Mouse (Mus musculus) layer of hippocampus, adult 8-10 months (tissue): ENCODE data around the gene Cfap43. TPM values are rescaled to one million over a fixed set of nuclear protein-coding genes. Genes with fewer than 3 reads are reported as not detected.

ENCODE experiments used
- DNase-seq, 2 experiments: peaks; one replicate each; pipeline ENCODE4 v3.0.0; 2022; ENCODE audit warnings: low spot score in 2 of 2
- total RNA-seq, 4 experiments: library from RNA; stranded (reverse); gene quantifications; 2 replicates each; pipeline ENCODE4 v1.2.4; 2022

The Cfap43 gene
- total RNA-seq, 4 experiments from 2014 or later = 0.77 to 2.8 (median 1.7) TPM

- peak; percentile 72 to 88 for DNase-seq
Measured at GRCm38 (mm10) chr19:47795009-47795728, 123.9 kb downstream of the Cfap43 start.

GRCm38 (mm10) chr19:47794331-47794730 is 124.8 kb downstream of the Cfap43 start:
- DNase-seq = no peak

DNA sequence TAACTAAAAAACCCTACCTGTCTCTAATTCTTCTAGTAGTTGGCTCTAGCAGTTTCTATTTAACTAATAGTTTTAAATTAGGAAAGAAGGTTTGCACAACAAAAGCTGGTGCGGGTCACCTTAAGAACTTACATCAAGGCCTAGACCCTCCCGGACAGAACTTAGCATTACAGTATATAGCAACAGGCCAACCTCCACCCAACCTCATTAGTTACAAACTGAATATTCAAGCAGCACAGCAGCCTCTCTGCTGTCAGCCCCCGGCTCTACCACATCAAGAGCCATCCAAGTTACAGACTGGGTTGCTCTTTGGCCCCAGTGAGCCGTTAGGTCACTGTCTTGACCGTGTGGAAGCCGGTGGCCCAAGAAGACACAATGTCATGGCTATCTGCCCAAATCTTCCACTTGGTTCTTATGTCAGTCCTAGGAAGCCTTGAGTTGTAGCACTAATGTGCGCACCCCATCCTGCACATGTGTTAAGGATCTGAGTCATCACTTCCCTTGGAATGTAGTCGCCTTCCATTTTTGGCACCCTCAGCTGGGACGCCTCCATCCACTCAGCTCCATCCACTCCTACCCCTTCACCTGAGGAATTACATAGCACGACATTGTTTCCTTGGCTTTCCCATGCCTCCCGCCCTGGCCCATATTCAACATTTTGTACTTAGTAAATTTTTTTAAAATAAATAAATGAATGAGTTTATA is 128.6 kb downstream of the Cfap43 start:
- DNase-seq = no peak

- DNase-seq = no peak
Measured at GRCm38 (mm10) chr19:47783898-47784297, 135.2 kb downstream of the Cfap43 start.

DNA sequence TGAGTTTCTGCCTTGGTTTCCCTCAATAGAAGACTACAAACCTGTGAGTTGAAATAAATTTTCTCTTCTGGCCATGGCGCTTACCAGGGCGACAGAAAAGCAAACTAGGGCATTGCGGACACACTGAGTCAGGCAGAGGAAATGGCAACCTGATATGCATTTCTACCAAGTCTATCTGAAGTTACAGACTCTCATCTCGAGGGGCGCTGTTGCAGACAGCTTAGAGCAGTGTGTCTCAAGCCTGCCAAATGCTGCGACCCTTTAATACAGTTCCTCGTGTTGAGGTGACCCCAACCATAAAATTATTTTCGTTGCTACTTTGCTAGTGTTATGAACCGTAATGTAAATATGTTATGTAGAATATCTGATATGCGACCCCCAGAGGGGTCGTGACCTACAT is 138.1 kb downstream of the Cfap43 start:
- DNase-seq = no peak

DNA sequence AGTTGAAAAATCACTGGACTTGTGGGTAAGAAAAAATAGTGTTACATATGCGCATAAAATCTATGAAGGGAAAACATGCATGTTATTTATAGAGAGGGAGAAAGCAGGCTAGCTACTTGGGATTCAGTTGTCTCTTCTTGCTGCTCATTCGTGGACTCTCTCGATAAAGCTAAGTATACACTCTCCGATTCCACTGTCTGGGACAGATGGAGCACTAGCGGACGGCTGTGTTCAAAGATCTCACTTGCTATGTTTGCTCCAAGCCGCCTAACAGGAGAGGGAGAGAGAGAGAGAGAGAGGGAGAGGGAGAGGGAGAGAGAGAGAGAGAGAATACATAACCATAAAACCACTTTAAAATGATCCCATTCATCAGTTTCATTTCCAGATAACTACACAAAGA is 138.9 kb downstream of the Cfap43 start:
- no peak for DNase-seq

GRCm38 (mm10) chr19:47777847-47778246 is 141.2 kb downstream of the Cfap43 start:
- no peak for DNase-seq

- DNase-seq = no peak
Measured at GRCm38 (mm10) chr19:47755625-47756024, 163.5 kb downstream of the Cfap43 start.

GRCm38 (mm10) chr19:47754931-47755330 is 164.2 kb downstream of the Cfap43 start:
- DNase-seq = no peak

DNA sequence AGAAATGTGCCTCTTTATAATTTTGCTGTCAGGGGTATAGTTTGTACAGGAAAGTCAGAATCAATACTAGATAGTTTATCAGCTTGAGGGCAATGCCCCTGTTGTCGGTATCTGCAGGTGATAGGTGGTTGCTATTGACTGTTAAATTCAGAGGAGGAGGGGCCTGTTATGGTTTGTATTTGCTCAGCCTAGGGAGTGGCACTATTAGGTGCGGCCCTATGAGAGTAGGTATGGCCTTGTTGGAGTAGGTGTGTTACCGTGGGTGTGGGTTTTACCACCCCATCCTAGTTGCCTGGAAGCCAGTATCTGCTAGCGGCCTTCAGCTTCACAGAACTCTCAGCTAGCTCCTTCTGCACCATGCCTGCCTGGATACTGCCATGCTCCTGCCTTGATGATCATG is 165.2 kb downstream of the Cfap43 start:
- DNase-seq = no peak

DNA sequence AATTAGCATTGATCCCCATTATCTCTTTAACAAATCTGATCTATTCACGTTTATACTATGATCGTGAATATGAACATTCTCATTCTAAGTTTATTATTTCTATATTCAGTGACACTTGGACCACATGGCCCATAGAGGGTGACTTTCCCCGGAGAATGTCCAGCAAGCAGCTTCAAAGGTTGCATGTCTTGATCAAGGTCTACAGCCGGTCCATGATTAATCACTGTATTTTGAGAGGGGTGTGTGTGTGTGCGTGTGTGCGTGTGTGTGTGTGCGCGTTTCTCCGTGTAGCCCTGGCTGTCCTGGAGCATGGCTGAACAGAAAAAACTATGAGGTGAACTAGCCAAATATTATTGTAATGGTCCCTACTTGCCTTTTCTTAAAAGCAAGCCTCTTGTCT is 166.6 kb downstream of the Cfap43 start:
- DNase-seq = no peak

- DNase-seq = no peak
Measured at GRCm38 (mm10) chr19:47750391-47750790, 168.7 kb downstream of the Cfap43 start.

DNA sequence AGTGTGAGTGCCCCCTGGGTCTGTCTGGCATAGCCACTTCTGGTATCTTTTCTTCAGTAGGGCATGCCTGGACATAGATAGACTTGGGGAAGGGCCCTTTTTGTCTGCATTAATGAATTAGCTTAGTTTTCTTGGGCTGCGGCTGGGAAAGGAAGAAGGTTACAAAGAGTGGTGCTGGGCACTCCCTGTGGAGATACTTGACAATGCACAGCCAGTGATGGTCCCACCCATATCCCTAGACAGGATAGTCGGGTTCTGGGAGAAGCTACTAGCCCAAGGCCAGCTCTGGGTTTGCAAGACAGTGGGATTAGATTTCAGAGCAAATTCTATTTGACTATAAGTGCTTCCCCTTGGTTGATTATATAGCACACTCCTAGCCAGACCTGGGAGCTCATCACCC is 170.1 kb downstream of the Cfap43 start:
- DNase-seq = no peak

- peak; percentile 16 to 25 for DNase-seq
Measured at GRCm38 (mm10) chr19:47747072-47747471, 172.0 kb downstream of the Cfap43 start.

DNA sequence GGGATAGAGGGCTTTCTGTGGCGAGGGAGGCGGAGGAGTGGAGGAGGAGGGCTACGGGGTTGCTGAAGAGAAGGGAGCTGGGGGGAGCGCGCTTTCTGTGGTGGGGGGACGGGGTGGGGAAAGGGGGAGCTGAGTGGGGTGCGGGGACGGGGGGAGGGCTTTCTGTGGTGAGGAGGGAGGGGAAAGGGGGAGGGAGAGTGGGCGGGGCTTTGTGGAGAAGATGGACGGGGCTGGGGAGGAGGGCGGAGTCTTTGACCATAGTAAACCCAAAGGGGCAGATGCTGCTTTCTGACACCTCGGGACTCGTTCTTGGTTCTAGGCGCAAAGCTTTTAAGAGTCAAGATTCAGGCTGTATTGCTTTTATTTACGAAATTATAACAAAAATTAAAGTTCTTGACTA is 187.2 kb downstream of the Cfap43 start:
- peak in 1 of 2 experiments; percentile 15 for DNase-seq

- peak; percentile 98 to 99 for DNase-seq
Measured at GRCm38 (mm10) chr19:47731071-47731881, 187.8 kb downstream of the Cfap43 start, which contains the start of gene Sfr1. Sfr1 (plus strand) TSS chr19:47731682.

- peak; percentile 49 to 61 for DNase-seq
Measured at GRCm38 (mm10) chr19:47730691-47731070, 188.4 kb downstream of the Cfap43 start.

GRCm38 (mm10) chr19:47725643-47726140 is 193.4 kb downstream of the Cfap43 start:
- no peak for DNase-seq

DNA sequence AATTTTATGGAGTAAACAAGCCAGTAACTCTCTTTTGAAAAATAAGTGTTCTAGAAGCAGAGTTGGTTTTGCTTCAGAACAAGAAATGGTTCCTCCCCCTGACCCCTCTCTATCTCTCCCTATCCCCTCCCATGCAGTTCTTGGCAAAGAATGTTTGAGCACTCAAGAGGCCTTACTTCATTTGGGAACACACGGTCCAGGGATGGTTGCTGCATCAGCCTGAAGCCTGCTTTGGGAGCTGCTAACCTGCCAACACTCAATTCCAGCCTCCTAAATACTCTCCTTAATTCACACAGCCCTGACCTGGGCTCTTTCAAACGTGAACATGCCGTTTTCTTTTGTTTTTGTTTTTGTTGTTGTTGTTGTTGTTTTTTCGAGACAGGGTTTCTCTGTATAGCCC is 194.2 kb downstream of the Cfap43 start:
- no peak for DNase-seq

- no peak for DNase-seq
Measured at GRCm38 (mm10) chr19:47722471-47722870, 196.6 kb downstream of the Cfap43 start.

DNA sequence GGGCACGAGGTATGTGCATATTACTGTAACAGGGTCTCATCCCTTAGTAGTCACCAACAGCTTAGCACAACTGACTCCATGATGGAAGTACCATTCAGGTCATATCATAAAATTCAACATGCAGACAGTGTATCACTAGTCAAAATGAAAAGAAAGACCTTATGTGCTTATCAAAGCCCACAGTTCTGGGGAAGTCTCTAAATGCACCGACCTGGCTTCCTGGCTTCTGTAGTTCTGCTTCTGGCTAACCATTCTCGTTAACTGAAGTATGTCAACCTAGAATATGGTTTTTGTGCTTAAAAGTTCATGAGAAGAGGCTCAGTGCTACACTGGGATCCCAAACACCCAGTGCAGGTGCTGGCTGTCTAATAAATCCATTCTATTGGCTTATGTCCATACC is 199.9 kb downstream of the Cfap43 start:
- no peak for DNase-seq

DNA sequence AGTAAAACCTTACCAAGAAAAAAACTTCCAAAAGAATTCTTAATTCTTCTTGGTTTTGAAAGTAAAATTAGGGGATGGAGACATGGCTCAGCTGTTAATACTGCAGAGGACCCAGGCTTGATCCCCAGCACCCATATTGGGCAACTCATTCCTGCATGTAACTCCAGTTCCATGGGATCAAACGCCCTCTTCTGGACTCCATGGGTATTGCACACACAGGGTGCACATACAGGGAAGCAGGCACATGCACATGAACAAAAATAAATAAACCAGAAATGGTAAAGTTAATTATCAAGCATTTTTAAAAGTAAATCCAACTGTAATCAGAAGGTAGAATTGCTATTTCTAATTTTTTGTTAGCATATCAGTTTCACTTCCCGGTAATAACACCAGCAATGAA is 202.9 kb downstream of the Cfap43 start:
- DNase-seq = no peak
